Mouse (Mus musculus): ENCODE measurements around the gene Marcksl1. TPM values are rescaled to one million over a fixed set of nuclear protein-coding genes. Genes with fewer than 3 reads are reported as not detected.

Marcksl1 gene
- polyA plus RNA-seq, 1 experiment: 18.6 TPM

- Histone ChIP-seq H3K4me1 (ENCODE audit: control insufficient read depth, insufficient read depth, low read length) (peaks cover 5% of the 10 kb centered on the region), H3K4me3 (replicated peaks; ENCODE audit: extremely low read depth, low read depth, low read length) (peak overlapping the region; percentile 20)
- TF ChIP-seq CTCF (IDR thresholded peaks at IDR 0.05; ENCODE audit: insufficient read depth, low read length) (no peak), POLR2A (IDR thresholded peaks at IDR 0.05; ENCODE audit: borderline replicate concordance, extremely low read depth, low read depth, low read length) (no peak)
- 46% methylated on average over 15 of the region's 15 CpGs for WGBS
- no peak for DNase-seq
Measured at GRCm38 (mm10) chr4:129508834-129509600, 4.4 kb upstream of the Marcksl1 start.

DNA sequence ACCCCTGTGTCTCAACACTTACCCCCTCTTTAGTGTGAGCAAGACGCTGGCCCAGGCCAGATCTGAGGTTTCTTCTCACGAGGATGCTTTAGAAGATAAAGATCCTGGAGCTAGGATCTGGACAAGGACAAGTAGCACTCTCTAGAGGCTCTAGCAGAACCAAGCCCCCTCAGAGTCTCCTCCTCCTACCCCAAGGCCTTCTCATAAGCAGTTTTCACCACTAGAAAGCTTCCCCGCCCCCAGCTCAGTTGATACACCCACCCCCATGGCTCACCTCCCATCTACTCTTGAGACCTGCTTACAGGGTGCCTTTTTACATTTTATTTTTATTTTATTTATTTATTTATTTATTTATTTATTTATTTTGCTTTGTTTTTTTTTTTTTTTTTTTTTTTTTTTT lies 3.7 kb upstream of the Marcksl1 start:
- no peak for DNase-seq
- Histone ChIP-seq H3K4me1 (ENCODE audit: control insufficient read depth, insufficient read depth, low read length) (peaks cover 9% of the 10 kb centered on the region), H3K4me3 (replicated peaks; ENCODE audit: extremely low read depth, low read depth, low read length) (no peak overlapping the region)
- no peak for TF ChIP-seq POLR2A (IDR thresholded peaks at IDR 0.05; ENCODE audit: borderline replicate concordance, extremely low read depth, low read depth, low read length)
- TF ChIP-seq CTCF (IDR thresholded peaks at IDR 0.05; ENCODE audit: insufficient read depth, low read length): no peak
- WGBS: 82% methylated on average over 3 of the region's 3 CpGs

GRCm38 (mm10) chr4:129510723-129511412 lies 2.5 kb upstream of the Marcksl1 start:
- TF ChIP-seq CTCF (IDR thresholded peaks at IDR 0.05; ENCODE audit: insufficient read depth, low read length) (no peak), POLR2A (IDR thresholded peaks at IDR 0.05; ENCODE audit: borderline replicate concordance, extremely low read depth, low read depth, low read length) (no peak)
- WGBS: 60% methylated on average over 6 of the region's 6 CpGs
- H3K4me3 ChIP-seq (replicated peaks; ENCODE audit: extremely low read depth, low read depth, low read length): no peak overlapping the region
- no peak for DNase-seq
- peaks cover 9% of the 10 kb centered on the region for H3K4me1 ChIP-seq (ENCODE audit: control insufficient read depth, insufficient read depth, low read length)

DNA sequence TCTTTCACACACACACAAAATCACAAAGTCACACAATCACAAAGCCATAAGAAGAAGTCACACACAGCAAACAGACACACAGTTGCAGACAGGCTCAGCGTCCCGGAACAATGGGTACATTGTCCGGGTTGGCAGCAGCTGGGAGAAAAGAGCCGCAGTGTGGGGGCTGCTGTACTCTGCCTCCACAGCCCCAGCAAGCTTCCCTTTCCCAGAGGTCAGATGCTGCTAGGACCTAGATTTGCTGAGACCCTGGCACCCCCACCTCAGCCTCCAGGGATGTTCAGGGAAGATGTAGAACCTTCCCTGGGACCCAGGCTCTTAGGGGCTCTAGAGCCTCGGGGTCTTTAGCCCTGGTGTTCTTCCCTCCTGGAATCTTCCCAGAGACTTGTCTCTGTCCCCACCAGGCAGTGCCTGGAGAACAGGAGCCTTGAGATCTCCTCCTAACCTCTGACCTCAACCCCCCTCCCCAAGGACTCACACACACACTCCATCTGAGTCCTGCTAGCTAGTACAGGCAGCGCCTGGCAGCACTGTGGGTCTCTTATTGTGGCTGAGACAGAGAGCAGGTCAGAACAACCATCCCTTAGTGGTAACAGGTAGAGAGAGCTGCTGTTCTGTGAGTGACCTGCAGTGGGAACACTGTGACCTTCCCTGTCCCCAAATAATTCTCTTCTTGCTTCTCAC lies 1.8 kb upstream of the Marcksl1 start:
- 66% methylated on average over 6 of the region's 6 CpGs for WGBS
- no peak for DNase-seq
- Histone ChIP-seq H3K4me1 (ENCODE audit: control insufficient read depth, insufficient read depth, low read length) (peaks cover 9% of the 10 kb centered on the region), H3K4me3 (replicated peaks; ENCODE audit: extremely low read depth, low read depth, low read length) (no peak overlapping the region)
- TF ChIP-seq POLR2A (IDR thresholded peaks at IDR 0.05; ENCODE audit: borderline replicate concordance, extremely low read depth, low read depth, low read length) (no peak), CTCF (IDR thresholded peaks at IDR 0.05; ENCODE audit: insufficient read depth, low read length) (no peak)

DNA sequence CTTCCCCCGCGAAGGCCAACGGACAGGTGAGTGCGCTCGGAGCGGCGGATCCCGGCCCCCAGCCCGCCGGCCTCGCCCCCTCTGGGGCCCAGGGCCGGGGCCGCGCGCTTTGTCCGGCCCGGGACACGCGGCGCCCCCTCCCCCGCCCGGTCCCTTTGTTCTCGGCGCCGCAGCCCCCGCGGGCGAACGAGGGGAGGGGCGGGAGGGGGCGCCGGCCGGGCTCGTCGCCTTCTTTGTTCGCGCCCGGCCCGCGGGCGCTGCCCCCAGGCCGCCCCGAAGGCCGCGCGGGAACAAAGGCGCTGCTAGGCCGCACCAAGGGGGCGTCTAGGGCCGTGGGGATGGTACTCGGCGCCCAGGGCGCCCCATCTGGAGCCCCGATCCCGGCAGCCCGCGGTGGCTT lies 510 bp downstream of the Marcksl1 start:
- peak overlapping the region; percentile 77 for H3K4me3 ChIP-seq (replicated peaks; ENCODE audit: extremely low read depth, low read depth, low read length)
- peaks cover 7% of the 10 kb centered on the region; the same call in 1 of the 2 replicates for H3K4me1 ChIP-seq (ENCODE audit: control insufficient read depth, insufficient read depth, low read length)
- DNase-seq: no peak
- WGBS: under 1% methylated on average over 37 of the region's 57 CpGs
- TF ChIP-seq CTCF (IDR thresholded peaks at IDR 0.05; ENCODE audit: insufficient read depth, low read length) (no peak), POLR2A (IDR thresholded peaks at IDR 0.05; ENCODE audit: borderline replicate concordance, extremely low read depth, low read depth, low read length) (no peak)

- 1% methylated on average over 33 of the region's 35 CpGs for WGBS
Measured at GRCm38 (mm10) chr4:129514300-129514898, 1.0 kb downstream of the Marcksl1 start.

DNA sequence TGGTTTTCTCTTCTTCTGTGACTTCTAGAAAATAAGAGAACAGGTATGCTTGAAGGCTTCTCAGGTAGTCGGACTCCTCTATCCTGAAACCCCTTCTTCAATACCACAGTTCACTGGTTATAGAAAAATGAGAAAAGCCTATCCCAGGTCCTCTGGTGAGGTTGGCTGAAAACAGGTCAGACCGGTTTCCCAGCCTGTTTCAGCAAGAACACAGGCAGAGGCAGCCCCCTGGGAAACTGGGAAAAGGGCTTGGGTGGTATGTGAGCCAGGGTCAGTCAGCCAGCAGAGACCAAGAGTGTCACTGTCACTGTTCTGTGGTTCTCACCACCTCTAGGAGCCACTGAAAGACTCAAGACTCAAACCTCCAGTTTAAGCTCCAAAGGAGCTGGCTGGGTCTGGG lies 3.5 kb downstream of the Marcksl1 start:
- DNase-seq: no peak
- no peak overlapping the region for H3K4me3 ChIP-seq (replicated peaks; ENCODE audit: extremely low read depth, low read depth, low read length)
- peaks cover 4% of the 10 kb centered on the region; the same call in 1 of the 2 replicates for H3K4me1 ChIP-seq (ENCODE audit: control insufficient read depth, insufficient read depth, low read length)
- TF ChIP-seq CTCF (IDR thresholded peaks at IDR 0.05; ENCODE audit: insufficient read depth, low read length) (no peak), POLR2A (IDR thresholded peaks at IDR 0.05; ENCODE audit: borderline replicate concordance, extremely low read depth, low read depth, low read length) (no peak)
- 49% methylated on average over 2 of the region's 2 CpGs for WGBS

More at GRCm38 (mm10) chr4:129514300-129514898, 1.0 kb downstream of the Marcksl1 start:
- H3K4me1 ChIP-seq (ENCODE audit: control insufficient read depth, insufficient read depth, low read length): peaks cover 4% of the 10 kb centered on the region; the same call in 1 of the 2 replicates
- DNase-seq: peak; percentile 51
- no peak for TF ChIP-seq POLR2A (IDR thresholded peaks at IDR 0.05; ENCODE audit: borderline replicate concordance, extremely low read depth, low read depth, low read length)
- peak; percentile 57 for TF ChIP-seq CTCF (IDR thresholded peaks at IDR 0.05; ENCODE audit: insufficient read depth, low read length)
- peak overlapping the region; percentile 77 for H3K4me3 ChIP-seq (replicated peaks; ENCODE audit: extremely low read depth, low read depth, low read length)

DNA sequence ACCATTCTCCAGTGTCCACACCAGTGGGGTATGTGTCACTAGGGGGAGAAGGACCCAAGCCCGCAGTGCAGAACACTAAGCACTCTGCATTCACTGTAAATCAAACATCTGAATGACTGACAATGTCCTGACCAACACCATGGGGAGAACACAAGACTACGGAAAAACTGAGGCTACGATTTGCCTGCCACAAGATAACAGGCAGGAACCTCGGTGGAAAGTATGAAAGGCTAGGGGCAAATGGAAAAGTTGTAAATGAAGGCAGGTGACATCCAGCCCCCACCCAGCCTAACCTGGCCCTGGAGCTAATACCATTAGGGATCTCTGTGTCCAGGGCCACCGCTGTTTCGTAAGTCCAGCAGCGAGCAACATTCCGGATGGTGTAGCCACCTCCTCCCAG lies 5.1 kb downstream of the Marcksl1 start:
- no peak overlapping the region for H3K4me3 ChIP-seq (replicated peaks; ENCODE audit: extremely low read depth, low read depth, low read length)
- 92% methylated on average over 8 of the region's 8 CpGs for WGBS
- TF ChIP-seq POLR2A (IDR thresholded peaks at IDR 0.05; ENCODE audit: borderline replicate concordance, extremely low read depth, low read depth, low read length) (no peak), CTCF (IDR thresholded peaks at IDR 0.05; ENCODE audit: insufficient read depth, low read length) (no peak)
- H3K4me1 ChIP-seq (ENCODE audit: control insufficient read depth, insufficient read depth, low read length): peaks cover 4% of the 10 kb centered on the region; the same call in 1 of the 2 replicates
- no peak for DNase-seq

DNA sequence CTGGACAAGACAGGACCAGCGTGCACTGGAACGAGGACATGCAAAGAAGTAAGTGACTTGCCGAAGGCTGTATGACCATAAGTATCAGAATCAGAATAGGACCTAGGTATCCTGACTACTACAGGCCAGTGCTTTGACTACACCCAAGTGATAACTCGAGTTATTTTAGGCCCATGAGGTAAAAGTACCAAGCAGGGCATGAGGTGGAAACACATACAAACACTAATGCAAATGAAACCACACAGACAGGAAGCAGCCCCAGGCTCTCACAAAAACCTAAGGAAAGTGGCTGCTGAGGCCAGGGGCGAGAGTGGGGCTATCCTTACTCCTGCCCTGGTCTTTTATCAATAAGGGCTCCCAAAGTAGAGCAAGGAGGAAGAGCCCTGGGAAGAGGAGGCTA lies 12.0 kb downstream of the Marcksl1 start:
- TF ChIP-seq POLR2A (IDR thresholded peaks at IDR 0.05; ENCODE audit: borderline replicate concordance, extremely low read depth, low read depth, low read length) (no peak), CTCF (IDR thresholded peaks at IDR 0.05; ENCODE audit: insufficient read depth, low read length) (no peak)
- no peaks in the 10 kb centered on the region for H3K4me1 ChIP-seq (ENCODE audit: control insufficient read depth, insufficient read depth, low read length)
- H3K4me3 ChIP-seq (replicated peaks; ENCODE audit: extremely low read depth, low read depth, low read length): no peak overlapping the region
- DNase-seq: no peak
- 89% methylated on average over 5 of the region's 5 CpGs for WGBS

All from lung, adult 2 months (tissue).